Mouse (Mus musculus) forebrain, postnatal 0 days (tissue): ENCODE results near the gene Rtn1. TPM values are rescaled to one million over a fixed set of nuclear protein-coding genes. Genes with fewer than 3 reads are reported as not detected.

ENCODE experiments used
- ATAC-seq: fragments of 200-750 bp; cut with Nextera tagmentation; 2 replicates; pipeline ENCODE4 v1.8.0; 2017; ENCODE audit warnings: mild to moderate bottlenecking, moderate library complexity
- DNase-seq: peaks from one replicate; pipeline ENCODE4 v3.0.0-alpha.2; 2015
- H3K27ac ChIP-seq: fragments of 300-500 bp; sonication (generic); 2 replicates; pipeline ENCODE4 v1.5.1; 2014; ENCODE audit warnings: low read depth, mild to moderate bottlenecking, antibody characterized with exemption, low read length, moderate library complexity, mixed read lengths
- H3K27me3 ChIP-seq: fragments of 300-500 bp; sonication (generic); 2 replicates; pipeline ENCODE4 v1.6.1; 2014; ENCODE audit warnings: mild to moderate bottlenecking, low read length, mixed read lengths; ENCODE audit not compliant: insufficient read depth
- H3K36me3 ChIP-seq: fragments of 300-500 bp; sonication (generic); 2 replicates; pipeline ENCODE4 v1.6.1; 2014; ENCODE audit warnings: mild to moderate bottlenecking, moderate library complexity; ENCODE audit not compliant: insufficient read depth
- H3K4me1 ChIP-seq: fragments of 300-500 bp; sonication (generic); 2 replicates; pipeline ENCODE4 v1.6.1; 2014; ENCODE audit warnings: antibody characterized with exemption; ENCODE audit not compliant: insufficient read depth
- H3K4me2 ChIP-seq: fragments of 300-500 bp; sonication (generic); 2 replicates; pipeline ENCODE4 v1.6.1; 2014; ENCODE audit warnings: low read depth, mild to moderate bottlenecking, moderate library complexity
- H3K4me3 ChIP-seq: fragments of 300-500 bp; sonication (generic); 2 replicates; pipeline ENCODE4 v1.5.1; 2014; ENCODE audit warnings: low read depth, low read length, mixed read lengths
- H3K9ac ChIP-seq: fragments of 300-500 bp; sonication (generic); 2 replicates; pipeline ENCODE4 v1.6.1; 2014; ENCODE audit warnings: mild to moderate bottlenecking
- H3K9me3 ChIP-seq: fragments of 300-500 bp; sonication (generic); 2 replicates; pipeline ENCODE4 v1.6.1; 2016; ENCODE audit warnings: low read length
- CTCF ChIP-seq: sonication (generic); IDR thresholded peaks from 2 replicates; pipeline ENCODE4 v1.5.1; 2016; ENCODE audit warnings: antibody characterized with exemption, control low read depth, low read depth
- WGBS: fragments of 180-500 bp; shearing (Covaris S2); extraction: QIAGEN DNeasy Blood & Tissue Kit; methylation state at CpG from one replicate; pipeline ENCODE4 v1.1.7; 2014; 5-methylcytosine and 5-hydroxymethylcytosine counted together
- polyA plus RNA-seq: library from polyadenylated mRNA; unstranded; fragments of >200 nt; fragmentation: Nextera tagmentation; extraction: Ambion mirVana; gene quantifications from 2 replicates; pipeline ENCODE4 v1.2.1, GENCODE M21; 2015
- total RNA-seq: library from RNA; depleted of rRNA; stranded (reverse); fragments of >200 nt; gene quantifications from 2 replicates; pipeline ENCODE4 v1.2.3, GENCODE M21; 2014

Gene Rtn1
- total and polyA plus RNA-seq, 2 experiments from 2014 or later = 1,411 to 3,605 TPM

DNA sequence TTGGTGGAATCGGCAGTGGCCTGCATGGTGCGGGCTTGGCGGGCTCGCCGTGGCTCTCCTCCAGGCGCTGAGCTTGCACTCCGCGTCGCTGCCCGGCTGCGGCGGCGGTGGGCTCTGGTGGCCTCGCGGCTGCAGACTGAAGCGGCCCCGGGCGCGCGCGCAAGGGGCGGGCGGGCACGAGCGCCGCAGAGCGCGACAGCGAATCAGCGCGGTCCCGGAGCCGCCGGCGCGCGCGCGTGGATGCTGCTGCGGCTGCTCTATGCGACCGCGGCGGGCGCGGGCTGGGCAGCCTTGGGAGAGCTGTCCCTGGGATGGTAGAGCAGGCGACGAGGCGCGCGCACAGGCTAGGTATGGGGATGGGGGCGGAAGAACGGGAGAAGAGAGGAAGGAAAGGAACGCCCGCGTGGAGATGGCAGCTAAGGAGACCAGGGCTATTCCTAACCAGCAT, 172.3 kb downstream of the Rtn1 start:
- DNase-seq = peak; percentile 97
- WGBS = under 1% methylated on average over 56 of the region's 56 CpGs
- peak; percentile 97 for ATAC-seq
- Histone ChIP-seq H3K27ac (peak overlapping the region; percentile 98), H3K36me3 (no peaks in the 10 kb centered on the region), H3K9me3 (no peaks in the 10 kb centered on the region), H3K4me3 (peak overlapping the region; percentile 65), H3K27me3 (no peaks in the 10 kb centered on the region), H3K9ac (peak overlapping the region; percentile 99), H3K4me1 (peaks cover 28% of the 10 kb centered on the region), H3K4me2 (peak overlapping the region; percentile 65)
- no peak for TF ChIP-seq CTCF

DNA sequence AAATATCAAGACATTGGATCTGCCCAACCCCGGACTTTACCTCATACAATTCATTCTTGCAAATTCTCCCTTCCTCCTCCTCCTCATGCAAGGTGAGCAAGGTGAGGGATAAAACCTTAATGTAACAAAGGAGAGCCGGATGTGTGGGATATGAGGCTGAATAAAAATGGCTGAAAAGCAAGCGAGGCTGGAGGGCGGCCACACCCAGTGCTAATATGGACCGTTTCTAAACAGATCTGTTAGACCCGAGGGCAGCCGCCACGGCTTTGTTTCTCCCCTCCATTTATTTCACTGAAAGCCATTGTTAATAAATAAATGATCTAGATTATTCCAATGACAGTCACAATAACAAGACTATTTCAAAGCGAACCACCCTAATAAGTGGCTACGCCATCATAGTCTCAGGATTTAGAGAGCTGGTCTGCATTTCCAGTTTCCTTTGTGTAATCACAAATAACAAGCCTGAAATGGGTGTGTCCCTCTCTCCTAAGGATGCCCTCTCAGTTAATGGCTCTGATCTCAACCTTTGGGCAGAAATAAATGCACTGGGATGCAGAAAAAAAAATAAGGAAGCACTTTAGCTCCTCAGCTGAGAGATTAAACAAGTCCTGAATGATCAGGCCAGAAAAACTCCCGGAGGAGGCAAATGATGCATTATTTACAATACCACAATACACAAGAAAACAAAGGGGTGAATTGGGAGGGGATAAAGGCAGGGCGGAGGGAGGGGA, 173.1 kb downstream of the Rtn1 start:
- Histone ChIP-seq H3K9me3 (no peaks in the 10 kb centered on the region), H3K27ac (peak overlapping the region; percentile 98), H3K27me3 (no peaks in the 10 kb centered on the region), H3K4me2 (peak overlapping the region; percentile 65), H3K36me3 (no peaks in the 10 kb centered on the region), H3K4me3 (peak overlapping the region; percentile 65), H3K4me1 (peaks cover 32% of the 10 kb centered on the region), H3K9ac (peak overlapping the region; percentile 99)
- TF ChIP-seq CTCF = no peak
- 9% methylated on average over 12 of the region's 12 CpGs for WGBS
- DNase-seq = peak; percentile 87
- ATAC-seq = no peak; the same call in 1 of the 2 replicates

GRCm38 (mm10) chr12:72234966-72235365, 173.9 kb downstream of the Rtn1 start:
- no peaks in the 10 kb centered on the region for H3K9me3 ChIP-seq
- DNase-seq (peak; percentile 71), ATAC-seq (no peak)
- peak overlapping the region; percentile 65 for H3K4me3 ChIP-seq
- WGBS = 40% methylated on average over 9 of the region's 9 CpGs
- H3K4me2 ChIP-seq = peak overlapping the region; percentile 65
- no peaks in the 10 kb centered on the region for H3K36me3 ChIP-seq
- TF ChIP-seq CTCF = no peak
- H3K9ac ChIP-seq = peak overlapping the region; percentile 99
- no peaks in the 10 kb centered on the region for H3K27me3 ChIP-seq
- peak overlapping the region; percentile 98 for H3K27ac ChIP-seq
- peaks cover 36% of the 10 kb centered on the region for H3K4me1 ChIP-seq

- Histone ChIP-seq H3K27me3 (no peaks in the 10 kb centered on the region), H3K4me1 (peaks cover 39% of the 10 kb centered on the region), H3K4me2 (peak overlapping the region; percentile 65), H3K36me3 (no peaks in the 10 kb centered on the region), H3K9ac (peak overlapping the region; percentile 99), H3K4me3 (peak overlapping the region; percentile 65), H3K9me3 (no peaks in the 10 kb centered on the region), H3K27ac (peak overlapping the region; percentile 98; the same call in 1 of the 2 replicates)
- no peak for DNase-seq
- TF ChIP-seq CTCF = no peak
- 69% methylated on average over 3 of the region's 3 CpGs for WGBS
- no peak for ATAC-seq
Observed at GRCm38 (mm10) chr12:72234151-72234550, 174.7 kb downstream of the Rtn1 start.

DNA sequence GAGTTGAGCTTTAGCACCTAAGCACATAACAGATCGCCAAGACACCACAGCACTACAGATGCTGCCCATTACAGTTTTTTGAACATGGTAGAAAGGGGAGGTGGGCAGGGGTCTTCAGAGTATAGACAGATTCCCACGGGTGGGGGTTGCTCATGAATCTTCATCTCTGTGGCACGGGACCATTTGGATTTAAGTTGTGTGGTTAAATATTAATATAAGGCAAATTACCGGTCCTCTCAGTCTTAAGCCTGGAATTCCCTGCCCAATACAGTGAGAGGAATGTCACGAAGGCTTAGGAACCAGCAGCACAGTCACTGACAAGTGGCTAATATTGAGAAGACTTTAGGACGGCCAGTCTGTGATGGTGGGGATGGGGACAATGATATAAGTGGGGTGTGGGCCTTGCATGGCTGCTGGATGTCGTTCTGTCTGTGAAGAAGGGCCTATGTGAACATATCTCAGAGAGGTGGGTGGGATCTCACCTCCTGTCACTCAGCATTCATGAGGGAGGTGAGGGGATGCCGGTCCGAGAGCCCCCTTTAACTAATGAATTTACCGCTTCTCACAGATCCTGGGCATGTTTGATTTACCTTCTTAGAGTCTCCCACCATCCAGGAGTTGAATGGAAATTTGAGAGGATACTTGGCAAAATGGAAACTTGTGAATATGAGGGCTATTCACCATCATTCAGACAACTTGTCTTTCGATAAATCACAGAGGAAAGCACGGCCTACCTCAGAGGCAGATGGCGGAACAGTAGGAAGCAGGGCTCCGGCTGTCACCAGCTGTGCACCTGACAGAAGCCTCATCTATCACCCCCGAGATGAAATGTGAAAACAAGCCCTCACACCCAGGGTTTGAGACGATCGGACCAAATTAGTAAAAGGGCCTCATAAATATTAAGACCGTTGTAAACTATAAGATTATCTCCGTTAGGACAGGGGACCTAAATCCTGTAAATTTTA, 175.7 kb downstream of the Rtn1 start:
- 69% methylated on average over 19 of the region's 19 CpGs for WGBS
- Histone ChIP-seq H3K4me1 (peaks cover 39% of the 10 kb centered on the region), H3K4me2 (peak overlapping the region; percentile 65), H3K4me3 (peak overlapping the region; percentile 65), H3K27ac (no peak overlapping the region), H3K36me3 (0 out of 2 replicates have a peak, but pooled peaks cover 2% of the 10 kb centered on the region), H3K27me3 (no peaks in the 10 kb centered on the region), H3K9me3 (no peaks in the 10 kb centered on the region), H3K9ac (peak overlapping the region; percentile 99; the same call in 1 of the 2 replicates)
- no peak for ATAC-seq
- DNase-seq = no peak
- TF ChIP-seq CTCF = no peak

DNA sequence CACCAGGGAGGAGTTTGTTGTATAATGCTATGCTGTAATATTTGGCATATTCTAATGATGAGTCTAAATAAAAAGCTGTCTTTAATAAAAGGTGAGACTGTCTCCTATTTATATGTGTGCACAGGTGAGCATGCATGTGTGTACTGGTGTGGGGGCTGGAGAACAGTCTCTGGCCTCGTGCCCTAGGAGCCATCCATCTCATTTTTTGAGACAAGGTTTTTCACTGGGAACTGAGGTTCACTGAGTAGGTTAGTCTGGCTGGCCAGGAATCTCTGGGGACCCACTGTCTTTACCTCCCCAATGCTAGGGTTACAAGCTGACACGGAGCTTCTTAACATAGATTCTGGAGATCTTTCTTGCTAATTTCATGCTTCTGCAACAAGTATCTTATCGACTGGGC, 176.7 kb downstream of the Rtn1 start:
- peak overlapping the region; percentile 65 for H3K4me2 ChIP-seq
- DNase-seq (no peak), ATAC-seq (no peak)
- H3K27ac ChIP-seq = no peak overlapping the region
- H3K9me3 ChIP-seq = no peaks in the 10 kb centered on the region
- H3K27me3 ChIP-seq = no peaks in the 10 kb centered on the region
- peak overlapping the region; percentile 13; the same call in 1 of the 2 replicates for H3K4me3 ChIP-seq
- H3K9ac ChIP-seq = no peak overlapping the region
- 78% methylated on average over 3 of the region's 3 CpGs for WGBS
- TF ChIP-seq CTCF = no peak
- peaks cover 33% of the 10 kb centered on the region for H3K4me1 ChIP-seq
- 0 out of 2 replicates have a peak, but pooled peaks cover 4% of the 10 kb centered on the region for H3K36me3 ChIP-seq
